Mouse (Mus musculus) testis, adult 2 months (tissue): ENCODE results near the gene Nbea. TPM values are rescaled to one million over a fixed set of nuclear protein-coding genes. Genes with fewer than 3 reads are reported as not detected.

Experiments
- H3K27ac ChIP-seq: fragments of 200-500 bp; 2 replicates; pipeline ENCODE4 v1.5.1; 2012; ENCODE audit warnings: low read depth, low read length; ENCODE audit not compliant: control insufficient read depth, insufficient read depth
- H3K27me3 ChIP-seq: fragments of 200-500 bp; 2 replicates; pipeline ENCODE4 v1.6.1; 2012; ENCODE audit warnings: mild to moderate bottlenecking, low read length, moderate library complexity; ENCODE audit not compliant: control insufficient read depth, insufficient read depth
- H3K36me3 ChIP-seq: fragments of 200-500 bp; 2 replicates; pipeline ENCODE4 v1.6.1; 2012; ENCODE audit warnings: mild to moderate bottlenecking, low read length; ENCODE audit not compliant: control insufficient read depth, insufficient read depth
- H3K4me1 ChIP-seq: fragments of 200-500 bp; 2 replicates; pipeline ENCODE4 v1.6.1; 2012; ENCODE audit warnings: low read length; ENCODE audit not compliant: control insufficient read depth, insufficient read depth
- H3K4me3 ChIP-seq: fragments of 200-500 bp; 2 replicates; pipeline ENCODE4 v1.5.1; 2012; ENCODE audit warnings: low read depth, mild to moderate bottlenecking, low read length, moderate library complexity, mixed read lengths; ENCODE audit not compliant: control insufficient read depth
- CTCF ChIP-seq: fragments of 200-500 bp; IDR thresholded peaks from 2 replicates; pipeline ENCODE4 v1.5.1; 2012; ENCODE audit warnings: low read depth, mild to moderate bottlenecking, inconsistent platforms, low read length, moderate library complexity; ENCODE audit not compliant: control insufficient read depth, insufficient read depth, insufficient replicate concordance
- POLR2A ChIP-seq: fragments of 200-500 bp; IDR thresholded peaks from 2 replicates; pipeline ENCODE4 v1.6.1; 2012; ENCODE audit warnings: low read depth, mild to moderate bottlenecking, inconsistent platforms, low read length, moderate library complexity; ENCODE audit not compliant: control insufficient read depth
- polyA plus RNA-seq: library from polyadenylated mRNA; depleted of rRNA; stranded (reverse); fragments of >200 nt; gene quantifications from 2 replicates; pipeline ENCODE4 v1.2.3, GENCODE M21; 2012

The Nbea gene
- polyA plus RNA-seq, 1 experiment = 7.9 TPM

DNA sequence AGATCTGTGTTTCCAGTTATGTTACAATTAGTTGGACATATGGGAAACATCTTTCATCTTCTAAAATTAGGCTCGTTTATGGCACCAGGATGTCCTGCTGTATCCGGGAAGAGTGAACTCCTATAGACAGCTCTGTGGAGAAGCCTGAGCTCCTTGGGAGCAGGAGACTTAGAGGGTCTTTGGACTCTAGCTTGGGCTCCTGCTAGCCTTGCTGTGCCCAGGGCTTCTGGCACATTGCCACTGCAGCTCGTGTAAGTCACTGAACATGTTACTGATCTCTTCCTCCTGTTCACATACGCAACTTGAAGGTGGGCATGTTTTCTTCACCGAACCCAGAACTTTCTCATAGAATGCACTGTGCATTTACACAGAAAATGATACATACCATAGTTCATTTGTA is 391.2 kb downstream of the Nbea start:
- TF ChIP-seq POLR2A = no peak
- TF ChIP-seq CTCF = no peak
- H3K4me1 ChIP-seq = no peaks in the 10 kb centered on the region; the same call in none of the 2 replicates
- no peak overlapping the region for H3K27ac ChIP-seq
- H3K4me3 ChIP-seq = no peak overlapping the region
- no peaks in the 10 kb centered on the region for H3K36me3 ChIP-seq
- no peaks in the 10 kb centered on the region for H3K27me3 ChIP-seq

DNA sequence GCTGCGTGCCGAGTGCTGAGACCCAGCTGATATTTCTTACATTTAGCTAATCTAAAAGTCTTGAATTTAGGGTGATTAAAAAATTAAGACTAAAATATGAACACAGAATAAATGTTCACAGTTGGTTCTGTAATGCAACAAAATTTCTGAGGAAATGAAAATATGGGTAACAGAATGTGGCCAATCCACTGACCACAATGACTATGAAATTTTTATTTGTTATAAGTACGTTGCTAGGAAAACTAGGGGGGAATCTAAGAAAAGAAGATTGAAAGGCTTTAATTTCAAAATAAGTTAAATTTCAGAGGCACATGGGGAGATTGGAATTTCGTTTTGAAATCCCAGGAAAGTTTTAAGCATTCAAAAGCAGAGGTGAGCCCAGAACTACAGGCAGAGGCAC is 392.9 kb downstream of the Nbea start:
- no peaks in the 10 kb centered on the region; the same call in none of the 2 replicates for H3K4me1 ChIP-seq
- no peak overlapping the region for H3K4me3 ChIP-seq
- H3K27me3 ChIP-seq = no peaks in the 10 kb centered on the region
- H3K27ac ChIP-seq = no peak overlapping the region
- no peaks in the 10 kb centered on the region for H3K36me3 ChIP-seq
- TF ChIP-seq POLR2A (no peak), CTCF (no peak)

DNA sequence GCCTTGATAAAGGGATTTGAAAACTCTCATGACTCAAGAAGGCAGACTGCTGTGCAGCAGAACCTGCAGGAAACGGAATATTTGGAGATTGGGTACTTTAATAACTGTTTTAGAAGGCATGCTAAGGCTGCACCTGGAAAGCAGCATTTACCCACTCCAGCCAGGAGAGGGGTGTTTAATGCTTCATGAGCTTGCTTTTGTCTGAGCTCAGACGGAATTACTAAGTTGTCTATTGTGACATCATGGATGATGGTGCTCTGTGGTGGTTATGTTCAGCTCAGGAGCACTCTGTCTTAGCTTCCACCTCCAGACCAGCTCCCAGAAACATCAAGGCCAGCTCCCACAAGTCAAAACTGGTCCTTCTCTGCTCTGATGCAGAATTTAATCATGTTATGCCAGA is 393.6 kb downstream of the Nbea start:
- H3K27ac ChIP-seq = no peak overlapping the region
- no peaks in the 10 kb centered on the region for H3K27me3 ChIP-seq
- H3K36me3 ChIP-seq = no peaks in the 10 kb centered on the region
- no peak overlapping the region for H3K4me3 ChIP-seq
- TF ChIP-seq POLR2A (no peak), CTCF (no peak)
- no peaks in the 10 kb centered on the region; the same call in none of the 2 replicates for H3K4me1 ChIP-seq

DNA sequence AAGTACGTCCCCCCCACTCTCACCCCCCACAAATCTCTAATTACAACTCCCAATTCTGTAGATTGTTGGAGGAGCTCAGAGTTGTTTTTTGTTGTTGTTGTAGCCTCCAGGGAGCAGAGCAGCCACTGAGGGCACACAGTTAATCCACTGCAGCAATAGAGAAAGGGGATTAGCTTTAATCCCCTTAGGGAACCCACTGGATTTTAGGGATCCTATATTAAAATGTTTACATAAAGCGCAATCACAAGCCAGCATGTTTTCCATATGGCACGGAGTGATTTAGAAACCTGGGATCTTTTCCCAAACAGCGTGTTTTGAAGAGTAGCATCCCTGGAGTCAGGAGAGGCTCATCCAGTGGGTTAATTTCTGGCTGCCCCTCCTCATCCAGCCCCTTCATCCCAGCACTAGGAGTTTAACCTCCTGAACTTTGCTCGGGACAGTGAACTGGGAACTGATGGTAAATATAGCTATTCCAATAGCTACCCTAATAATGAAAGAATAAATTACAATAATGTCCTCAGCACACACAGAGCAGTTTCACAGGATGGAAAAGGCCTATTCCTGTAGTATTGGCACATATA is 394.8 kb downstream of the Nbea start:
- no peak overlapping the region for H3K27ac ChIP-seq
- no peaks in the 10 kb centered on the region for H3K27me3 ChIP-seq
- H3K4me1 ChIP-seq = no peaks in the 10 kb centered on the region; the same call in none of the 2 replicates

DNA sequence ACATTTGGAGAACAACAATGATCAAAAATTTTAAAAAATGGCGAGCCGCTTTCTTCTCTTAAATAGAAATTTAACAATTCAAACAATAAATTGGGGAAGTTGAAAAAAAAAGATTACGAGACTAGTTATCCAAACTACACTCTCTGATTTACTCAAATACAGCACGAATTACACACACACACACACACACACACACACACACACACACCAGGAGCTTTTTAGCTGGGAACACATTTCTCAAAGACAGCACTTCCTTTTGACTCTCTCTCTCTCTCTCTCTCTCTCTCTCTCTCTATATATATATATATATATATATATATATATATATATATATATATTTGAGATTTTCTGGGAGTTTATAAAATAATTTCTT is 395.3 kb downstream of the Nbea start:
- Histone ChIP-seq H3K27ac (no peak overlapping the region), H3K27me3 (no peaks in the 10 kb centered on the region), H3K36me3 (no peaks in the 10 kb centered on the region), H3K4me3 (no peak overlapping the region; the same call in 1 of the 2 replicates), H3K4me1 (no peaks in the 10 kb centered on the region; the same call in none of the 2 replicates)
- TF ChIP-seq POLR2A = no peak
- TF ChIP-seq CTCF = no peak

More for the DNA sequence above, 394.8 kb downstream of the Nbea start:
- Histone ChIP-seq H3K36me3 (no peaks in the 10 kb centered on the region), H3K4me3 (no peak overlapping the region)
- TF ChIP-seq POLR2A (no peak), CTCF (no peak)

DNA sequence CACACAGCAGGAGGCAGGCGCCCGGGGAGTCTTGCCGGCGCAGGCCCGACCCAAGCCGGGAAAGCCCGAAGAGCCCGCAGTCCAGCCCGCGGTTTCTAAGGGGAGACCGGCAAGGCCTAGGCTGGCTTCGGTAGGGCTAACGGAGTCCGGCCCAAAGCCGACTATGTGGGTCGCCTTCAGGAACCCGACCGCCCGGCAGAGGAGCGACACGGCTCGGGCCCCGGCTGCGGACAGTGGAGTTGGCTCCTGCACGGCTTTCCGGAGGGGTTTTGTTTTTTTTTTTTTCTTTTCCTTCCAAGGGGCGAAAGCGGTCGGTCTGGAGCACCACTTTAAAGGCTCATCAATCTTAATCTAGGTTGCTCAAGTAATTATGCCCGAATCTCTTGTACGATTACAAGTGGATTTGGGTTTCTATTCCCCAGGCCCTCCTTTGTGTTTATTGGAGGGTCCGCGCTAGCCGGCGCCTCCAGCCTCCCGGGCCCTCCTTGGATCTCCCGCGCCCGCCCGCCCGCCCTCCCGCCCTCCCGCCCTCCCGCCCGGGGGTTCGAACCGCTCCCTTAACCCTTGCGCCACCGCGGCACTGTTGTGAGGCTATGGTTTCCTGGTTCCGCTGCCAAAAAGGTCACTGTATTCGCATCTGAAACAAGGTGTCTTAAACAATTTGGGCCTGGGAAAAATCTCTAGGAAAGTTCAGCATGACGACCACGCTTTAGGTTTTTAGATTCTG is 395.9 kb downstream of the Nbea start:
- Histone ChIP-seq H3K4me3 (peak overlapping the region; percentile 81), H3K4me1 (no peaks in the 10 kb centered on the region; the same call in none of the 2 replicates), H3K27me3 (no peaks in the 10 kb centered on the region), H3K27ac (no peak overlapping the region), H3K36me3 (no peaks in the 10 kb centered on the region)
- TF ChIP-seq POLR2A = no peak
- no peak for TF ChIP-seq CTCF

DNA sequence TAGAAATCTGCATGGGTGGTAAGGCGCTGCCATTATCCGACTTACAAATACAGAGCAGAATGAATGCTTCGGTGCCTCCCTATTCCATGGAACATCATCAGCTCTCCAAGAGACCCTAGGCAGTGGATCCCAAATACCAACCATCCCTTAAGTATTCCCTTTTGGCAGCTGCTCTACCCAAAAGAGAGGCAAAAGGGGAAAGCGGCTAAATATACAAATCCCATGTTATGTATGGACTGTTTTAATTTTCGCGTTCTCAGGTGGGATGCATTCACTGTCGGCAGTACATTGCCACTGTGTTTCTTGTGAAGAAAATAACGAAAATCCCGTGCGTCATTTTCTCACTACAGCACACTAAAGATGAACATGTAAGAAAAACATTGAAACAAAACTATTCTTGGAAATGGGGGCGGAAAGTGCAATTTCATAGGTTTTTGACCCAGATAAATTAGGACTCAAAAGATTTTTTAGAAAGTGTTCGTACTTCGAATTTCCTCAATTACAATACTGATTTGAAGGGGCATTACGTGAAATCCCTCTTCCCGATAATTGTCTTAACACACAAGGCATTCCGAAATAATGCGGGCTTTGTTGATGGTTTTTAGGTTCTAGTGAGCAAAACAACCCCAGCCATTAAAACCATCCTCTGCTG is 396.5 kb downstream of the Nbea start:
- Histone ChIP-seq H3K36me3 (no peaks in the 10 kb centered on the region), H3K27me3 (no peaks in the 10 kb centered on the region), H3K4me3 (peak overlapping the region; percentile 81), H3K27ac (no peak overlapping the region), H3K4me1 (no peaks in the 10 kb centered on the region; the same call in none of the 2 replicates)
- TF ChIP-seq CTCF (no peak), POLR2A (no peak)
